Mouse (Mus musculus) hindbrain, embryonic 12.5 days (tissue): ENCODE measurements around the gene Med13l. TPM values are rescaled to one million over a fixed set of nuclear protein-coding genes. Genes with fewer than 3 reads are reported as not detected.

Experiments
- ATAC-seq: fragments of 200-750 bp; cut with Nextera tagmentation; 2 replicates; pipeline ENCODE4 v1.8.0; 2017; ENCODE audit warnings: moderate TSS enrichment; ENCODE audit not compliant: low FRiP score
- H3K27ac ChIP-seq: fragments of 300-500 bp; sonication (generic); 2 replicates; pipeline ENCODE4 v1.5.1; 2016; ENCODE audit warnings: mild to moderate bottlenecking
- H3K27me3 ChIP-seq: fragments of 300-500 bp; sonication (generic); 2 replicates; pipeline ENCODE4 v1.6.1; 2016; ENCODE audit warnings: mild to moderate bottlenecking
- H3K36me3 ChIP-seq: fragments of 300-500 bp; sonication (generic); 2 replicates; pipeline ENCODE4 v1.6.1; 2016; ENCODE audit warnings: mild to moderate bottlenecking
- H3K4me1 ChIP-seq: fragments of 300-500 bp; sonication (generic); 2 replicates; pipeline ENCODE4 v1.6.1; 2016
- H3K4me2 ChIP-seq: fragments of 300-500 bp; sonication (generic); replicated peaks from 2 replicates; pipeline ENCODE4 v1.6.1; 2016; ENCODE audit warnings: mild to moderate bottlenecking
- H3K4me3 ChIP-seq: fragments of 300-500 bp; sonication (generic); 2 replicates; pipeline ENCODE4 v1.5.1; 2016; ENCODE audit warnings: mild to moderate bottlenecking
- H3K9ac ChIP-seq: fragments of 300-500 bp; sonication (generic); 2 replicates; pipeline ENCODE4 v1.6.1; 2016; ENCODE audit warnings: mild to moderate bottlenecking, moderate library complexity
- H3K9me3 ChIP-seq: fragments of 300-500 bp; sonication (generic); replicated peaks from 2 replicates; pipeline ENCODE4 v1.6.1; 2016; ENCODE audit warnings: mild to moderate bottlenecking
- WGBS: fragments of 180-500 bp; shearing (Covaris S2); methylation state at CpG from one replicate; pipeline ENCODE4 v1.1.7; 2016; 5-methylcytosine and 5-hydroxymethylcytosine counted together
- polyA plus RNA-seq: library from polyadenylated mRNA; unstranded; fragments of >200 nt; fragmentation: Nextera tagmentation; extraction: Ambion mirVana; gene quantifications from 2 replicates; pipeline ENCODE4 v1.2.1, GENCODE M21; 2016

The Med13l gene
- polyA plus RNA-seq, 1 experiment from 2014 or later: 18.7 TPM

GRCm38 (mm10) chr5:118769143-118769542 lies 208.7 kb downstream of the Med13l start:
- H3K27ac ChIP-seq: peak overlapping the region; percentile 66
- WGBS: 17% methylated on average over 6 of the region's 6 CpGs
- peak; percentile 82 for ATAC-seq

GRCm38 (mm10) chr5:118773866-118774265 lies 213.4 kb downstream of the Med13l start:
- H3K9me3 ChIP-seq: no peaks in the 10 kb centered on the region
- H3K4me2 ChIP-seq: no peak overlapping the region
- H3K9ac ChIP-seq: no peak overlapping the region
- H3K27ac ChIP-seq: no peak overlapping the region
- H3K4me3 ChIP-seq: no peak overlapping the region
- no peaks in the 10 kb centered on the region for H3K36me3 ChIP-seq
- peaks cover 20% of the 10 kb centered on the region for H3K27me3 ChIP-seq
- 43% methylated on average over 3 of the region's 3 CpGs for WGBS
- peaks cover 6% of the 10 kb centered on the region for H3K4me1 ChIP-seq
- ATAC-seq: 0 out of 2 replicates have a peak, but pooled peaks have one; percentile 7

More at GRCm38 (mm10) chr5:118769143-118769542, 208.7 kb downstream of the Med13l start:
- Histone ChIP-seq H3K4me3 (no peak overlapping the region), H3K4me2 (no peak overlapping the region), H3K4me1 (peaks cover 8% of the 10 kb centered on the region), H3K27me3 (peaks cover 16% of the 10 kb centered on the region), H3K9ac (no peak overlapping the region), H3K36me3 (peaks cover 6% of the 10 kb centered on the region; the same call in 1 of the 2 replicates), H3K9me3 (no peaks in the 10 kb centered on the region)

- WGBS: 79% methylated on average over 6 of the region's 6 CpGs
- Histone ChIP-seq H3K27ac (no peak overlapping the region), H3K36me3 (no peaks in the 10 kb centered on the region), H3K9ac (no peak overlapping the region), H3K9me3 (no peaks in the 10 kb centered on the region), H3K4me2 (no peak overlapping the region), H3K4me1 (no peaks in the 10 kb centered on the region), H3K4me3 (no peak overlapping the region), H3K27me3 (peaks cover 26% of the 10 kb centered on the region)
- ATAC-seq: no peak
Observed at GRCm38 (mm10) chr5:118776396-118776795, 215.9 kb downstream of the Med13l start.

GRCm38 (mm10) chr5:118781598-118781997 lies 221.1 kb downstream of the Med13l start:
- H3K27me3 ChIP-seq: peaks cover 33% of the 10 kb centered on the region
- H3K4me2 ChIP-seq: no peak overlapping the region
- no peak for ATAC-seq
- no peaks in the 10 kb centered on the region for H3K9me3 ChIP-seq
- H3K27ac ChIP-seq: no peak overlapping the region
- no peaks in the 10 kb centered on the region for H3K36me3 ChIP-seq
- H3K4me1 ChIP-seq: no peaks in the 10 kb centered on the region
- H3K4me3 ChIP-seq: no peak overlapping the region
- WGBS: 10% methylated on average over 17 of the region's 17 CpGs
- no peak overlapping the region for H3K9ac ChIP-seq

GRCm38 (mm10) chr5:118782139-118782538 lies 221.7 kb downstream of the Med13l start:
- H3K27ac ChIP-seq: no peak overlapping the region
- 74% methylated on average over 3 of the region's 3 CpGs for WGBS
- H3K9me3 ChIP-seq: no peaks in the 10 kb centered on the region
- no peaks in the 10 kb centered on the region for H3K36me3 ChIP-seq
- H3K4me1 ChIP-seq: no peaks in the 10 kb centered on the region
- H3K9ac ChIP-seq: no peak overlapping the region
- no peak for ATAC-seq
- H3K27me3 ChIP-seq: peaks cover 33% of the 10 kb centered on the region
- H3K4me2 ChIP-seq: no peak overlapping the region
- H3K4me3 ChIP-seq: no peak overlapping the region

- Histone ChIP-seq H3K4me1 (no peaks in the 10 kb centered on the region), H3K27ac (no peak overlapping the region), H3K27me3 (no peaks in the 10 kb centered on the region; the same call in 1 of the 2 replicates), H3K36me3 (no peaks in the 10 kb centered on the region), H3K4me3 (no peak overlapping the region), H3K9ac (no peak overlapping the region), H3K9me3 (no peaks in the 10 kb centered on the region), H3K4me2 (no peak overlapping the region)
- no peak for ATAC-seq
- 85% methylated on average over 11 of the region's 11 CpGs for WGBS
Observed at GRCm38 (mm10) chr5:118789226-118789625, 228.7 kb downstream of the Med13l start.

GRCm38 (mm10) chr5:118789776-118790175 lies 229.3 kb downstream of the Med13l start:
- H3K4me1 ChIP-seq: no peaks in the 10 kb centered on the region
- no peak overlapping the region for H3K9ac ChIP-seq
- H3K36me3 ChIP-seq: no peaks in the 10 kb centered on the region
- no peak overlapping the region for H3K27ac ChIP-seq
- H3K4me2 ChIP-seq: no peak overlapping the region
- H3K27me3 ChIP-seq: no peaks in the 10 kb centered on the region; the same call in 1 of the 2 replicates
- ATAC-seq: no peak
- H3K9me3 ChIP-seq: no peaks in the 10 kb centered on the region
- H3K4me3 ChIP-seq: no peak overlapping the region
- WGBS: 75% methylated on average over 9 of the region's 9 CpGs

- Histone ChIP-seq H3K4me2 (no peak overlapping the region), H3K36me3 (no peaks in the 10 kb centered on the region), H3K9me3 (no peaks in the 10 kb centered on the region), H3K27ac (no peak overlapping the region), H3K27me3 (no peaks in the 10 kb centered on the region), H3K4me3 (no peak overlapping the region), H3K4me1 (no peaks in the 10 kb centered on the region), H3K9ac (no peak overlapping the region)
- WGBS: 88% methylated on average over 11 of the region's 11 CpGs
- no peak for ATAC-seq
Observed at GRCm38 (mm10) chr5:118797811-118798210, 237.3 kb downstream of the Med13l start.

- no peaks in the 10 kb centered on the region for H3K27me3 ChIP-seq
- 34% methylated on average over 5 of the region's 5 CpGs for WGBS
- ATAC-seq: no peak
- H3K4me2 ChIP-seq: no peak overlapping the region
- H3K9ac ChIP-seq: no peak overlapping the region
- no peak overlapping the region for H3K4me3 ChIP-seq
- no peak overlapping the region for H3K27ac ChIP-seq
- H3K36me3 ChIP-seq: no peaks in the 10 kb centered on the region
- no peaks in the 10 kb centered on the region for H3K9me3 ChIP-seq
- no peaks in the 10 kb centered on the region for H3K4me1 ChIP-seq
Observed at GRCm38 (mm10) chr5:118801592-118801991, 241.1 kb downstream of the Med13l start.

GRCm38 (mm10) chr5:118802036-118802435 lies 241.6 kb downstream of the Med13l start:
- 70% methylated on average over 7 of the region's 7 CpGs for WGBS
- Histone ChIP-seq H3K4me1 (no peaks in the 10 kb centered on the region), H3K27me3 (no peaks in the 10 kb centered on the region), H3K27ac (no peak overlapping the region), H3K36me3 (no peaks in the 10 kb centered on the region), H3K4me3 (no peak overlapping the region), H3K9ac (no peak overlapping the region), H3K9me3 (no peaks in the 10 kb centered on the region), H3K4me2 (no peak overlapping the region)
- no peak for ATAC-seq

- Histone ChIP-seq H3K4me1 (no peaks in the 10 kb centered on the region), H3K27me3 (no peaks in the 10 kb centered on the region), H3K36me3 (no peaks in the 10 kb centered on the region), H3K9ac (no peak overlapping the region), H3K4me2 (no peak overlapping the region), H3K9me3 (no peaks in the 10 kb centered on the region), H3K4me3 (no peak overlapping the region), H3K27ac (no peak overlapping the region)
- no peak for ATAC-seq
- 87% methylated on average over 12 of the region's 12 CpGs for WGBS
Observed at GRCm38 (mm10) chr5:118808946-118809345, 248.5 kb downstream of the Med13l start.

- no peaks in the 10 kb centered on the region for H3K4me1 ChIP-seq
- H3K9me3 ChIP-seq: no peaks in the 10 kb centered on the region
- H3K9ac ChIP-seq: no peak overlapping the region
- no peak overlapping the region for H3K27ac ChIP-seq
- 83% methylated on average over 5 of the region's 5 CpGs for WGBS
- no peaks in the 10 kb centered on the region for H3K27me3 ChIP-seq
- ATAC-seq: no peak
- no peaks in the 10 kb centered on the region for H3K36me3 ChIP-seq
- H3K4me3 ChIP-seq: no peak overlapping the region
- H3K4me2 ChIP-seq: no peak overlapping the region
Observed at GRCm38 (mm10) chr5:118809588-118809987, 249.1 kb downstream of the Med13l start.

GRCm38 (mm10) chr5:118811690-118812089 lies 251.2 kb downstream of the Med13l start:
- no peaks in the 10 kb centered on the region for H3K9me3 ChIP-seq
- no peak overlapping the region for H3K27ac ChIP-seq
- H3K4me3 ChIP-seq: no peak overlapping the region
- no peak overlapping the region for H3K9ac ChIP-seq
- H3K36me3 ChIP-seq: no peaks in the 10 kb centered on the region
- no peaks in the 10 kb centered on the region for H3K4me1 ChIP-seq
- no peak overlapping the region for H3K4me2 ChIP-seq
- ATAC-seq: no peak
- WGBS: 64% methylated on average over 5 of the region's 5 CpGs
- H3K27me3 ChIP-seq: no peaks in the 10 kb centered on the region
